Mouse (Mus musculus) adrenal gland, postnatal 10 days (tissue): ENCODE measurements at regions not wholly inside any gene's neighbourhood (a gene's known extent, or its start where the extent isn't known, plus 50 kb on each side); places are given as distances from the start of the nearest gene placed in this dataset.

Source experiments
- DNase-seq: peaks from one replicate; pipeline ENCODE4 v3.0.0; 2021; ENCODE audit warnings: mixed read lengths

GRCm38 (mm10) chr3:20680944-20681494, 314.0 kb upstream of the Agtr1b start:
- DNase-seq: no peak

- no peak for DNase-seq
Measured at GRCm38 (mm10) chr3:20661883-20662282, 294.9 kb upstream of the Agtr1b start.

GRCm38 (mm10) chr3:20655345-20655744, 288.4 kb upstream of the Agtr1b start:
- peak; percentile 3 for DNase-seq
